Mouse (Mus musculus) lung, postnatal 36 days (tissue): ENCODE measurements around the gene Slc28a1.

Source experiments
- DNase-seq: peaks from one replicate; pipeline ENCODE4 v3.0.0; 2022; ENCODE audit warnings: mixed read lengths

Slc28a1 gene

GRCm38 (mm10) chr7:81114555-81114954 is at the start of gene Slc28a1:
TSS of gene Slc28a1 (plus strand) at chr7:81114799.
- DNase-seq = no peak

GRCm38 (mm10) chr7:81066714-81067113 is 47.9 kb upstream of the Slc28a1 start:
- no peak for DNase-seq

GRCm38 (mm10) chr7:81072463-81072862 is 42.1 kb upstream of the Slc28a1 start:
- peak; percentile 66 for DNase-seq

- DNase-seq = no peak
Measured at GRCm38 (mm10) chr7:81073273-81073672, 41.3 kb upstream of the Slc28a1 start.

- no peak for DNase-seq
Measured at GRCm38 (mm10) chr7:81074546-81074945, 40.1 kb upstream of the Slc28a1 start.

GRCm38 (mm10) chr7:81075299-81075698 is 39.3 kb upstream of the Slc28a1 start:
- DNase-seq = no peak

- no peak for DNase-seq
Measured at GRCm38 (mm10) chr7:81075732-81076131, 38.9 kb upstream of the Slc28a1 start.

- no peak for DNase-seq
Measured at GRCm38 (mm10) chr7:81077009-81077408, 37.6 kb upstream of the Slc28a1 start.

GRCm38 (mm10) chr7:81078740-81079139 is 35.9 kb upstream of the Slc28a1 start:
- DNase-seq = no peak

- no peak for DNase-seq
Measured at GRCm38 (mm10) chr7:81093420-81093965, 21.1 kb upstream of the Slc28a1 start.

- DNase-seq = no peak
Measured at GRCm38 (mm10) chr7:81094104-81094757, 20.4 kb upstream of the Slc28a1 start.

GRCm38 (mm10) chr7:81100341-81100740 is 14.3 kb upstream of the Slc28a1 start:
- no peak for DNase-seq

- no peak for DNase-seq
Measured at GRCm38 (mm10) chr7:81102854-81103253, 11.7 kb upstream of the Slc28a1 start.

- DNase-seq = peak; percentile 14
Measured at GRCm38 (mm10) chr7:81105525-81105924, 9.1 kb upstream of the Slc28a1 start.

- no peak for DNase-seq
Measured at GRCm38 (mm10) chr7:81108226-81108625, 6.4 kb upstream of the Slc28a1 start.

GRCm38 (mm10) chr7:81109717-81110651 is 4.6 kb upstream of the Slc28a1 start:
- DNase-seq = peak; percentile 77

GRCm38 (mm10) chr7:81110791-81111190 is 3.8 kb upstream of the Slc28a1 start:
- no peak for DNase-seq

GRCm38 (mm10) chr7:81111729-81112128 is 2.9 kb upstream of the Slc28a1 start:
- peak; percentile 28 for DNase-seq

- peak; percentile 45 for DNase-seq
Measured at GRCm38 (mm10) chr7:81112686-81113360, 1.8 kb upstream of the Slc28a1 start.

GRCm38 (mm10) chr7:81121099-81121498 is 6.5 kb downstream of the Slc28a1 start:
- no peak for DNase-seq

GRCm38 (mm10) chr7:81122808-81123207 is 8.2 kb downstream of the Slc28a1 start:
- DNase-seq = no peak

GRCm38 (mm10) chr7:81123553-81123952 is 9.0 kb downstream of the Slc28a1 start:
- no peak for DNase-seq

- peak; percentile 18 for DNase-seq
Measured at GRCm38 (mm10) chr7:81124773-81125172, 10.2 kb downstream of the Slc28a1 start.
